Mouse (Mus musculus): Measurements from ENCODE around the gene Coa7. TPM values are rescaled to one million over a fixed set of nuclear protein-coding genes. Genes with fewer than 3 reads are reported as not detected.

Gene Coa7
- total and polyA plus RNA-seq, 2 experiments from 2014 or later: 22.3 to 59.5 TPM

GRCm38 (mm10) chr4:108329840-108330239 lies 1.9 kb downstream of the Coa7 start:
- TF ChIP-seq CTCF (IDR thresholded peaks at IDR 0.05; ENCODE audit: low read depth): no peak
- 97% methylated on average over 6 of the region's 6 CpGs for WGBS
- H3K36me3 ChIP-seq (ENCODE audit: insufficient read depth): peaks cover 9% of the 10 kb centered on the region
- H3K4me2 ChIP-seq (ENCODE audit: low read depth): no peak overlapping the region
- no peak for ATAC-seq
- 0 out of 2 replicates have a peak, but pooled peaks cover 8% of the 10 kb centered on the region for H3K4me1 ChIP-seq (ENCODE audit: insufficient read depth)
- no peak overlapping the region for H3K4me3 ChIP-seq (ENCODE audit: low read depth, low read length)
- no peaks in the 10 kb centered on the region for H3K27me3 ChIP-seq (ENCODE audit: insufficient read depth, low read length)
- no peak for DNase-seq
- no peak overlapping the region for H3K9ac ChIP-seq
- no peak overlapping the region for H3K27ac ChIP-seq (ENCODE audit: low read depth, low read length)
- H3K9me3 ChIP-seq (ENCODE audit: low read length): no peaks in the 10 kb centered on the region

GRCm38 (mm10) chr4:108332041-108332440 lies 4.1 kb downstream of the Coa7 start:
- no peaks in the 10 kb centered on the region for H3K27me3 ChIP-seq (ENCODE audit: insufficient read depth, low read length)
- ATAC-seq (no peak), DNase-seq (no peak)
- H3K36me3 ChIP-seq (ENCODE audit: insufficient read depth): peaks cover 15% of the 10 kb centered on the region
- 0 out of 2 replicates have a peak, but pooled peaks cover 7% of the 10 kb centered on the region for H3K4me1 ChIP-seq (ENCODE audit: insufficient read depth)
- no peak overlapping the region for H3K9ac ChIP-seq
- no peak for TF ChIP-seq CTCF (IDR thresholded peaks at IDR 0.05; ENCODE audit: low read depth)
- H3K4me2 ChIP-seq (ENCODE audit: low read depth): no peak overlapping the region
- H3K27ac ChIP-seq (ENCODE audit: low read depth, low read length): no peak overlapping the region
- H3K4me3 ChIP-seq (ENCODE audit: low read depth, low read length): no peak overlapping the region
- WGBS: 88% methylated on average over 9 of the region's 9 CpGs
- no peaks in the 10 kb centered on the region for H3K9me3 ChIP-seq (ENCODE audit: low read length)

- no peak overlapping the region for H3K27ac ChIP-seq (ENCODE audit: low read depth, low read length)
- peaks cover 30% of the 10 kb centered on the region for H3K36me3 ChIP-seq (ENCODE audit: insufficient read depth)
- H3K4me2 ChIP-seq (ENCODE audit: low read depth): no peak overlapping the region
- no peak for TF ChIP-seq CTCF (IDR thresholded peaks at IDR 0.05; ENCODE audit: low read depth)
- no peak for DNase-seq
- H3K9me3 ChIP-seq (ENCODE audit: low read length): no peaks in the 10 kb centered on the region
- no peak overlapping the region for H3K4me3 ChIP-seq (ENCODE audit: low read depth, low read length)
- 89% methylated on average over 6 of the region's 6 CpGs for WGBS
- H3K9ac ChIP-seq: no peak overlapping the region
- no peaks in the 10 kb centered on the region for H3K4me1 ChIP-seq (ENCODE audit: insufficient read depth)
- ATAC-seq: no peak
- no peaks in the 10 kb centered on the region for H3K27me3 ChIP-seq (ENCODE audit: insufficient read depth, low read length)
Observed at GRCm38 (mm10) chr4:108335413-108335812, 7.5 kb downstream of the Coa7 start.

GRCm38 (mm10) chr4:108336765-108337164 lies 8.8 kb downstream of the Coa7 start:
- Histone ChIP-seq H3K9ac (no peak overlapping the region), H3K36me3 (ENCODE audit: insufficient read depth) (peaks cover 30% of the 10 kb centered on the region), H3K9me3 (ENCODE audit: low read length) (no peaks in the 10 kb centered on the region), H3K27me3 (ENCODE audit: insufficient read depth, low read length) (no peaks in the 10 kb centered on the region), H3K4me3 (ENCODE audit: low read depth, low read length) (no peak overlapping the region), H3K4me2 (ENCODE audit: low read depth) (no peak overlapping the region), H3K4me1 (ENCODE audit: insufficient read depth) (no peaks in the 10 kb centered on the region), H3K27ac (ENCODE audit: low read depth, low read length) (no peak overlapping the region)
- DNase-seq: no peak
- 79% methylated on average over 2 of the region's 2 CpGs for WGBS
- ATAC-seq: no peak
- TF ChIP-seq CTCF (IDR thresholded peaks at IDR 0.05; ENCODE audit: low read depth): no peak

- Histone ChIP-seq H3K36me3 (ENCODE audit: insufficient read depth) (peaks cover 30% of the 10 kb centered on the region), H3K9ac (no peak overlapping the region), H3K4me2 (ENCODE audit: low read depth) (no peak overlapping the region), H3K4me1 (ENCODE audit: insufficient read depth) (no peaks in the 10 kb centered on the region), H3K4me3 (ENCODE audit: low read depth, low read length) (no peak overlapping the region), H3K9me3 (ENCODE audit: low read length) (no peaks in the 10 kb centered on the region), H3K27ac (ENCODE audit: low read depth, low read length) (no peak overlapping the region), H3K27me3 (ENCODE audit: insufficient read depth, low read length) (no peaks in the 10 kb centered on the region)
- ATAC-seq (no peak), DNase-seq (no peak)
- WGBS: 33% methylated on average over 3 of the region's 3 CpGs
- TF ChIP-seq CTCF (IDR thresholded peaks at IDR 0.05; ENCODE audit: low read depth): no peak
Observed at GRCm38 (mm10) chr4:108337817-108338216, 9.9 kb downstream of the Coa7 start.

- H3K27ac ChIP-seq (ENCODE audit: low read depth, low read length): no peak overlapping the region
- TF ChIP-seq CTCF (IDR thresholded peaks at IDR 0.05; ENCODE audit: low read depth): no peak
- no peak overlapping the region for H3K9ac ChIP-seq
- ATAC-seq (no peak), DNase-seq (no peak)
- H3K4me2 ChIP-seq (ENCODE audit: low read depth): no peak overlapping the region
- no peaks in the 10 kb centered on the region for H3K9me3 ChIP-seq (ENCODE audit: low read length)
- no peak overlapping the region for H3K4me3 ChIP-seq (ENCODE audit: low read depth, low read length)
- WGBS: 51% methylated on average over 9 of the region's 9 CpGs
- H3K36me3 ChIP-seq (ENCODE audit: insufficient read depth): peaks cover 30% of the 10 kb centered on the region
- no peaks in the 10 kb centered on the region for H3K4me1 ChIP-seq (ENCODE audit: insufficient read depth)
- H3K27me3 ChIP-seq (ENCODE audit: insufficient read depth, low read length): no peaks in the 10 kb centered on the region
Observed at GRCm38 (mm10) chr4:108338321-108338733, 10.4 kb downstream of the Coa7 start.

- Histone ChIP-seq H3K27ac (ENCODE audit: low read depth, low read length) (no peak overlapping the region), H3K27me3 (ENCODE audit: insufficient read depth, low read length) (no peaks in the 10 kb centered on the region), H3K4me1 (ENCODE audit: insufficient read depth) (no peaks in the 10 kb centered on the region), H3K4me2 (ENCODE audit: low read depth) (no peak overlapping the region), H3K9ac (no peak overlapping the region), H3K4me3 (ENCODE audit: low read depth, low read length) (no peak overlapping the region), H3K9me3 (ENCODE audit: low read length) (no peaks in the 10 kb centered on the region), H3K36me3 (ENCODE audit: insufficient read depth) (peaks cover 28% of the 10 kb centered on the region)
- no peak for TF ChIP-seq CTCF (IDR thresholded peaks at IDR 0.05; ENCODE audit: low read depth)
- WGBS: 49% methylated on average over 10 of the region's 10 CpGs
- 0 out of 2 replicates have a peak, but pooled peaks have one; percentile 1 for ATAC-seq
- no peak for DNase-seq
Observed at GRCm38 (mm10) chr4:108338811-108339210, 10.9 kb downstream of the Coa7 start.
